Comparison of ENCODE assay signal across 8 mouse cellular contexts in the genomic region with DNA sequence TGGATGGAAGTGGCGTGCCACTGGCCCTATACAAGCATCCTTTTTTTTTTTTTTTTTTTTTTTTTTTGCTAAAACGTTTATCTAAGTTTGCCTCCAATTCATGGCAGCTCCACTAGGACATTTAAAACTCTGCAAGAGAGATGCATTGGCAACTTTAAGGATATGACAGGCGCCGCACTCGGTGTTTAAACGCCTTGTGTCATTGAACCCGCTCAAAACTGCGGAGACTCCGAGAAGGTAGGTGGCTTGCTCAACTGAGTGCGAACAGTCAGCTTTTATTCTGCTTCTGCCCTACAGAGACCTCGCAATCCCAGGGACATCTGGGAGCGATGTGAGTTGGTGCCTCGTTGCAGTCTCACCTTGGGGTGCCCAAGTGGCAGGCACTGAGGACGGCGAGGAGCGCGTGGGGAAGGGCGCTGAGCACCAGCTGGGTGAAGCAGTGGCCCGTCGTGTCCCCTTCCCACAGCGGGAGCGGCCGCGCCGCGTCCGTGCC. TPM values are rescaled to one million over a fixed set of nuclear protein-coding genes. Genes with fewer than 3 reads are reported as not detected.
A peak's percentile ranks its signal among the peaks of the same experiment; 100 is the strongest.
DNase-seq lines count a peak whose midpoint lies in the region; ATAC-seq and TF ChIP-seq lines count a peak whose summit lies in the region.

No protein-coding gene starts in this region.

- no peaks in the 10 kb centered on the region for H3K27me3 ChIP-seq in heart, embryonic 15.5 days
- H3K27me3 ChIP-seq in G1E (ENCODE audit: insufficient read depth, low read length) = no peaks in the 10 kb centered on the region
- no peaks in the 10 kb centered on the region for H3K27me3 ChIP-seq in forebrain, embryonic 14.5 days (replicated peaks; ENCODE audit: control insufficient read depth, insufficient read depth, low read length)

- H3K36me3 ChIP-seq in heart, embryonic 15.5 days = peaks cover 4% of the 10 kb centered on the region; the same call in 1 of the 2 replicates
- peaks cover 27% of the 10 kb centered on the region for H3K36me3 ChIP-seq in G1E (replicated peaks)
- H3K36me3 ChIP-seq in forebrain, embryonic 14.5 days (ENCODE audit: control insufficient read depth, insufficient read depth, low read length) = 0 out of 2 replicates have a peak, but pooled peaks cover 7% of the 10 kb centered on the region
- no peaks in the 10 kb centered on the region for H3K36me3 ChIP-seq in macrophage (ENCODE audit: inconsistent target)

- H3K4me3 ChIP-seq in heart, embryonic 15.5 days = peak overlapping the region; percentile 85
- H3K4me3 ChIP-seq in G1E (ENCODE audit: low read depth, low read length) (peak overlapping the region; percentile 98), macrophage (ENCODE audit: inconsistent target) (peak overlapping the region; percentile 55)
- peak overlapping the region; percentile 63 for H3K4me3 ChIP-seq in forebrain, embryonic 14.5 days (ENCODE audit: low read depth, low read length)

- H3K27ac ChIP-seq in heart, embryonic 15.5 days = peak overlapping the region; percentile 95
- peak overlapping the region; percentile 94 for H3K27ac ChIP-seq in forebrain, embryonic 14.5 days (ENCODE audit: low read depth, low read length)
- H3K27ac ChIP-seq in macrophage = 0 out of 2 replicates have a peak overlapping the region, but pooled peaks have one; percentile 24

- H3K9ac ChIP-seq in heart, embryonic 15.5 days = peak overlapping the region; percentile 93
- peak overlapping the region; percentile 88 for H3K9ac ChIP-seq in forebrain, embryonic 14.5 days (ENCODE audit: low read length)

- WGBS in heart, embryonic 15.5 days = 5% methylated on average over 27 of the region's 27 CpGs
- WGBS in forebrain, embryonic 14.5 days = 3% methylated on average over 26 of the region's 27 CpGs
- WGBS in macrophage (ENCODE audit: missing documents) = 5% methylated on average over 26 of the region's 27 CpGs

- peak overlapping the region; percentile 96 for H3K4me2 ChIP-seq in heart, embryonic 15.5 days
- peak overlapping the region; percentile 83 for H3K4me2 ChIP-seq in forebrain, embryonic 14.5 days (ENCODE audit: low read length)

- intact Hi-C loops in heart, postnatal 25 days (cut with DNase I) = loop anchor here (5.0 kb wide), 1 partner anchor 60 kb away; no protein-coding TSS in a partner anchor

- no peak for TF ChIP-seq CTCF in G1E (IDR thresholded peaks at IDR 0.05; ENCODE audit: low read depth, low read length)

- no peaks in the 10 kb centered on the region for H3K79me2 ChIP-seq in macrophage (ENCODE audit: inconsistent target)

- no peak for DNase-seq in heart, postnatal 25 days (ENCODE audit: low spot score)
- no peak for DNase-seq in G1E (ENCODE audit: low spot score)
- no peak for DNase-seq in forebrain, embryonic 14.5 days (ENCODE audit: low spot score)
- DNase-seq in thymus, adult 18-20 months = no peak
- DNase-seq in right cerebral cortex, postnatal 14 days = no peak
- no peak for DNase-seq in layer of hippocampus, postnatal 14 days (ENCODE audit: low spot score in 2 of 2)

- ATAC-seq in heart, embryonic 15.5 days (replicated peaks; ENCODE audit: insufficient number of reproducible peaks, insufficient read depth, low FRiP score, low read depth) = no peak; the same call in 1 of the 2 replicates
- no peak for ATAC-seq in G1E (ENCODE audit: extremely low read depth, insufficient number of reproducible peaks, low FRiP score, poor library complexity, severe bottlenecking)
- ATAC-seq in forebrain, embryonic 14.5 days = no peak

- no peaks in the 10 kb centered on the region for H3K9me3 ChIP-seq in heart, embryonic 15.5 days (replicated peaks)
- H3K9me3 ChIP-seq in G1E (replicated peaks) = no peaks in the 10 kb centered on the region
- no peaks in the 10 kb centered on the region for H3K9me3 ChIP-seq in forebrain, embryonic 14.5 days (replicated peaks; ENCODE audit: control insufficient read depth, low read length)

- peaks cover 15% of the 10 kb centered on the region for H3K4me1 ChIP-seq in heart, embryonic 15.5 days (replicated peaks)
- peaks cover 31% of the 10 kb centered on the region for H3K4me1 ChIP-seq in G1E (ENCODE audit: insufficient read depth, low read depth, low read length)
- peaks cover 8% of the 10 kb centered on the region for H3K4me1 ChIP-seq in forebrain, embryonic 14.5 days (ENCODE audit: control insufficient read depth, insufficient read depth, low read length)

RNA-seq across cellular contexts. Expression of a gene that starts 0.7 kb away (rescaled TPM):
- polyA plus RNA-seq in heart, embryonic 15.5 days (2015; fragmentation: Nextera tagmentation; extraction: Ambion mirVana) = 4.3 and 4.6 TPM in 2 replicates
- 1 to 10 TPM; 4.2 to 4.6 TPM for total RNA-seq in heart, postnatal 25 days (2021)
- total RNA-seq in G1E (2014; fragmentation: Nextera tagmentation) = 8.6 and 9.4 TPM in 2 replicates
- 3.1 and 3.8 TPM in 2 replicates for total RNA-seq in G1E (2017)
- 11.6 and 11.7 TPM in 2 replicates for polyA plus RNA-seq in G1E (2012)
- 4.3 and 6.7 TPM in 2 replicates for polyA plus RNA-seq in forebrain, embryonic 14.5 days (2014; fragmentation: Nextera tagmentation; extraction: Ambion mirVana)
- total RNA-seq in macrophage (2018; cell fraction: chromatin; rRNA removed) = 10 to 100 TPM; 13.4 to 42.2 (median 30.0) TPM
- 1 to 10 TPM; 1.8 to 5.2 (median 3.1) TPM for total RNA-seq in macrophage (2018; cell fraction: cytosol; rRNA removed)
- 10 to 100 TPM in 25 of 26 experiments, 1 to 10 TPM in 1; 9.8 to 35.4 (median 22.3) TPM for total RNA-seq in macrophage (2018; cell fraction: nucleus; rRNA removed)
- 1.8 to 3.9 TPM (median 2.4 TPM) in 3 replicates for polyA plus RNA-seq in macrophage (2018)
- total RNA-seq in layer of hippocampus, postnatal 14 days (2021) = 10 to 100 TPM; 10.2 to 10.3 TPM

RNA-seq across cellular contexts. Expression of a gene that starts 30.2 kb away (rescaled TPM):
- 0.49 and 1.7 TPM in 2 replicates for polyA plus RNA-seq in heart, embryonic 15.5 days (2015; fragmentation: Nextera tagmentation; extraction: Ambion mirVana)
- under 1 TPM; 0.39 to 0.49 TPM for total RNA-seq in heart, postnatal 25 days (2021)
- total RNA-seq in G1E (2014; fragmentation: Nextera tagmentation) = not detected in 2 replicates
- 0.22 TPM in 1 of 2 replicates, not detected in the other for total RNA-seq in G1E (2017)
- polyA plus RNA-seq in G1E (2012) = not detected in 2 replicates
- polyA plus RNA-seq in forebrain, embryonic 14.5 days (2014; fragmentation: Nextera tagmentation; extraction: Ambion mirVana) = 5.2 and 6.4 TPM in 2 replicates
- total RNA-seq in macrophage (2018; cell fraction: chromatin; rRNA removed) = not detected
- not detected for total RNA-seq in macrophage (2018; cell fraction: cytosol; rRNA removed)
- total RNA-seq in macrophage (2018; cell fraction: nucleus; rRNA removed) = not detected
- polyA plus RNA-seq in macrophage (2018) = not detected in 3 replicates
- total RNA-seq in layer of hippocampus, postnatal 14 days (2021) = 10 to 100 TPM; 44.1 to 50.9 TPM

RNA-seq across cellular contexts. Expression of a gene that starts 44.6 kb away (rescaled TPM):
- 39.5 and 44.9 TPM in 2 replicates for polyA plus RNA-seq in heart, embryonic 15.5 days (2015; fragmentation: Nextera tagmentation; extraction: Ambion mirVana)
- 10 to 100 TPM; 37.1 to 40.5 TPM for total RNA-seq in heart, postnatal 25 days (2021)
- 35.3 and 48.1 TPM in 2 replicates for total RNA-seq in G1E (2014; fragmentation: Nextera tagmentation)
- total RNA-seq in G1E (2017) = 12.9 and 13.0 TPM in 2 replicates
- polyA plus RNA-seq in G1E (2012) = 110 and 121 TPM in 2 replicates
- 22.8 and 23.9 TPM in 2 replicates for polyA plus RNA-seq in forebrain, embryonic 14.5 days (2014; fragmentation: Nextera tagmentation; extraction: Ambion mirVana)
- total RNA-seq in macrophage (2018; cell fraction: chromatin; rRNA removed) = 100 to 1,000 TPM in 7 of 26 experiments, 10 to 100 TPM in 19; 43.7 to 185 (median 67.4) TPM
- total RNA-seq in macrophage (2018; cell fraction: cytosol; rRNA removed) = 10 to 100 TPM; 11.6 to 33.2 (median 15.6) TPM
- total RNA-seq in macrophage (2018; cell fraction: nucleus; rRNA removed) = 10 to 100 TPM; 23.9 to 83.8 (median 51.3) TPM
- 9.7 to 12.8 TPM (median 12.5 TPM) in 3 replicates for polyA plus RNA-seq in macrophage (2018)
- total RNA-seq in layer of hippocampus, postnatal 14 days (2021) = 10 to 100 TPM; 43.4 to 49.2 TPM

RNA-seq across cellular contexts. Expression of a gene that starts 56.1 kb away (rescaled TPM):
- polyA plus RNA-seq in heart, embryonic 15.5 days (2015; fragmentation: Nextera tagmentation; extraction: Ambion mirVana) = 6.4 and 6.5 TPM in 2 replicates
- 10 to 100 TPM; 16.5 to 18.8 TPM for total RNA-seq in heart, postnatal 25 days (2021)
- total RNA-seq in G1E (2014; fragmentation: Nextera tagmentation) (45.3 and 46.6 TPM in 2 replicates), G1E (2017) (25.2 and 27.5 TPM in 2 replicates)
- polyA plus RNA-seq in G1E (2012) (3.5 and 4.1 TPM in 2 replicates), macrophage (2018) (6.7 to 12.9 TPM (median 11.8 TPM) in 3 replicates)
- polyA plus RNA-seq in forebrain, embryonic 14.5 days (2014; fragmentation: Nextera tagmentation; extraction: Ambion mirVana) = 10.7 and 13.0 TPM in 2 replicates
- total RNA-seq in macrophage (2018; cell fraction: chromatin; rRNA removed) = 100 to 1,000 TPM in 1 of 26 experiments, 10 to 100 TPM in 25; 22.1 to 100 (median 44.6) TPM
- 10 to 100 TPM in 23 of 26 experiments, 1 to 10 TPM in 3; 7.4 to 25.0 (median 14.9) TPM for total RNA-seq in macrophage (2018; cell fraction: cytosol; rRNA removed)
- total RNA-seq in macrophage (2018; cell fraction: nucleus; rRNA removed) = 10 to 100 TPM; 23.1 to 78.6 (median 38.4) TPM
- 10 to 100 TPM; 64.7 to 67.3 TPM for total RNA-seq in layer of hippocampus, postnatal 14 days (2021)

Comparison
In these comparisons a context has a peak if more than half of its experiments do, and no peak if none do; other contexts are left out.
1. H3K27ac ChIP-seq: peak in every context shown above with its lines; median percentile 95 in heart, embryonic 15.5 days; 94 in forebrain, embryonic 14.5 days; 24 in macrophage.